Mouse (Mus musculus) CH12.LX (cell line): ENCODE data around the gene Tmem56.

Source experiments
- ELF1 ChIP-seq: IDR thresholded peaks from 2 replicates; pipeline ENCODE4 v1.6.1; 2014; ENCODE audit warnings: low read depth, mild to moderate bottlenecking, inconsistent platforms, low read length, improper control_type of control experiment
- HCFC1 ChIP-seq: IDR thresholded peaks from 2 replicates; pipeline ENCODE4 v1.6.1; 2012; ENCODE audit warnings: low read depth, mild to moderate bottlenecking, inconsistent platforms, low read length, improper control_type of control experiment
- MAFK ChIP-seq: IDR thresholded peaks from 2 replicates; pipeline ENCODE4 v1.6.1; 2011; ENCODE audit warnings: low read length, improper control_type of control experiment; ENCODE audit not compliant: insufficient replicate concordance
- MAX ChIP-seq: IDR thresholded peaks from 2 replicates; pipeline ENCODE4 v1.6.1; 2011; ENCODE audit warnings: low read length, improper control_type of control experiment
- POLR2A ChIP-seq: IDR thresholded peaks from 2 replicates; pipeline ENCODE4 v1.6.1; 2011; ENCODE audit warnings: low read depth, mild to moderate bottlenecking, improper control_type of control experiment, low read length
- TBP ChIP-seq: conservative IDR thresholded peaks from 2 replicates; pipeline ENCODE4 v1.6.1; 2011; ENCODE audit warnings: low read depth, low read length, improper control_type of control experiment
- UBTF ChIP-seq: IDR thresholded peaks from 2 replicates; pipeline ENCODE4 v1.6.1; 2012; ENCODE audit warnings: low read depth, mild to moderate bottlenecking, inconsistent platforms, low read length, improper control_type of control experiment, moderate library complexity
- USF2 ChIP-seq: conservative IDR thresholded peaks from 2 replicates; pipeline ENCODE4 v1.6.1; 2011; ENCODE audit warnings: low read depth, low read length, improper control_type of control experiment

- no peak for TF ChIP-seq POLR2A
- TF ChIP-seq ELF1: no peak
- TF ChIP-seq MAFK: no peak
- TF ChIP-seq USF2: no peak
- TF ChIP-seq HCFC1: no peak
- no peak for TF ChIP-seq TBP
- no peak for TF ChIP-seq UBTF
- no peak for TF ChIP-seq MAX
These were observed 65.9 kb downstream of the Tmem56 start for GRCm38 (mm10) chr3:121217011-121217410.
